Mouse (Mus musculus): ENCODE data around the gene Mylk. TPM values are rescaled to one million over a fixed set of nuclear protein-coding genes. Genes with fewer than 3 reads are reported as not detected.

Mylk gene
- polyA plus RNA-seq, 1 experiment from 2014 or later = 3.9 TPM

DNA sequence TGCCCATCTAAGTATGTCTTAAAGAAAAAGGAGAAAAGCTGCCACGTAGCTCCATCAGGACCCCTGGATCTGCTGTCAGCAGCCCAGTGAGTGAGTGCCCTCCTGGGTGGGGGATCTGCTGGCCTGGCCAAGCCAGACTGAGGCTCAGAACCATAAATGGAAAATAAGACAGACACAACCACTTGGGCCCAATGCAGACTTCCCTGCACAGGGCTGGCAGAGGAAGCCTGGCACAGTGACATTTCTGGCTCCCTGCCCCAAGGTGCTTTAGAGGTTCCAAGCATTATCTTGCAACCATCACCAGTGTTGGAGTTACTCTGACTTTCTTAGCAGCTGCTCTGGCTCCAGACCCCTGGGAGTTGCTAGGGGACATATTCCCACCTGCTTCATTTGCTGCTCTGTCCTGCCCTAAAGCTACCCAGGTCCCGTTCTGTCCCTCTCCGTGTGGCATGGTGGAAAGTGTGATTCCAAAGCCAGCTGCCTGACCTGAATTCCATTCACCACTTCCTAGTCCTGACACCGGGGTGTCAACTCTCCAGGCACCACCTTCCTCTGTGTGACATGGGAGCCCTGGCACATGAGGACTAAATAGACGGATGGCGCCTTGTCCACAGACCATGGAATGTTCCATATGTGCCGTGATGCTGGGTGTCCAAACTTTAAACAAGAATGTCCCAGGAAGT, 156.7 kb downstream of the Mylk start:
- no peaks in the 10 kb centered on the region for H3K9me3 ChIP-seq (replicated peaks)
- no peak for DNase-seq (ENCODE audit: low spot score)
- H3K4me1 ChIP-seq = peaks cover 55% of the 10 kb centered on the region
- H3K27ac ChIP-seq = no peak overlapping the region
- no peak overlapping the region for H3K4me3 ChIP-seq
- H3K36me3 ChIP-seq = no peaks in the 10 kb centered on the region
- WGBS = 79% methylated on average over 7 of the region's 7 CpGs
- peaks cover 20% of the 10 kb centered on the region; the same call in 1 of the 2 replicates for H3K27me3 ChIP-seq (ENCODE audit: low read depth, poor library complexity, severe bottlenecking)

DNA sequence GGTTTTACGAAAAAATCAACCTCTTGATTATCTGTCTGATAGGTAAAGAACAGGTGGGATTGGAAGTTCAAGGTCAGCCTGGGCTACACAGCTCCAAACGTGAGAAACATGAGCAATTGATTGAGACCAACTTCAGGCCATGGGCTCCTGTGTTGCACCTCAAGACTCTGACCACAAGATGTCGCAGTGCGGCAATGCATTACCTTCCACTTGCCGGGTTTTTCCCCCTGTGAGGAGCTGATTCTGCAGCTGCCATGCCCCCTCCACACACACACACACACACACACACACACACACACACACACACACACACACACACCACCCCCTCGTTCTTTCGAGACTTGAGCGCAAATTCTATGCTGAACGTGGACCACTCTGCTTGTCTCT, 157.3 kb downstream of the Mylk start:
- Histone ChIP-seq H3K4me3 (no peak overlapping the region), H3K4me1 (peaks cover 55% of the 10 kb centered on the region), H3K27ac (no peak overlapping the region), H3K9me3 (replicated peaks) (no peaks in the 10 kb centered on the region), H3K36me3 (no peaks in the 10 kb centered on the region), H3K27me3 (ENCODE audit: low read depth, poor library complexity, severe bottlenecking) (peaks cover 20% of the 10 kb centered on the region; the same call in 1 of the 2 replicates)
- 23% methylated on average over 9 of the region's 9 CpGs for WGBS
- peak; percentile 80 for DNase-seq (ENCODE audit: low spot score)

DNA sequence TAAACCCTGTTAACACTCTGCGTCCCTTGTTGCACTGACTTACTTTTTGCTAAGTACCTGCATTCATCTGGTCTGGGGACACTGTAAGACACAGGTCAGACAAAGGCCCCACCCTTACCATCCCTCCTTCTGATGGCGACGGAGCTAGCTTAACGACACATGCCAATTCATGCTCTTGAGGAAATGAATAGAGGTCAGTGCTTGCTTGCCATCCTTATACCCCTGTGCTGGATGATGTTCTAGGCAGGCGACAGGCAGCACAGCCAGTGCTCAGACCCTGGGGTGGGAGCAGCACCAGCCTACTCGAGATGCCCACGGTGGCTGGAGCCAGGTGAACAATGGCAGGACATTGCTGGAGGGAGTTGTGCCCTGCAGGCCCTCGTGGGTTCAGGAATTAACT, 157.8 kb downstream of the Mylk start:
- peak overlapping the region; percentile 27; the same call in 1 of the 2 replicates for H3K27ac ChIP-seq

GRCm38 (mm10) chr16:34904876-34905275, 159.9 kb downstream of the Mylk start:
- Histone ChIP-seq H3K9me3 (replicated peaks) (no peaks in the 10 kb centered on the region), H3K4me3 (no peak overlapping the region), H3K4me1 (peaks cover 44% of the 10 kb centered on the region), H3K27ac (peak overlapping the region; percentile 11; the same call in 1 of the 2 replicates), H3K36me3 (no peaks in the 10 kb centered on the region), H3K27me3 (ENCODE audit: low read depth, poor library complexity, severe bottlenecking) (peaks cover 16% of the 10 kb centered on the region; the same call in 1 of the 2 replicates)
- 90% methylated on average over 4 of the region's 4 CpGs for WGBS
- DNase-seq (ENCODE audit: low spot score) = no peak

More for the DNA sequence above, 157.8 kb downstream of the Mylk start:
- peaks cover 55% of the 10 kb centered on the region for H3K4me1 ChIP-seq
- WGBS = 86% methylated on average over 8 of the region's 8 CpGs
- H3K4me3 ChIP-seq = no peak overlapping the region
- H3K9me3 ChIP-seq (replicated peaks) = no peaks in the 10 kb centered on the region
- no peaks in the 10 kb centered on the region for H3K36me3 ChIP-seq
- no peak for DNase-seq (ENCODE audit: low spot score)
- H3K27me3 ChIP-seq (ENCODE audit: low read depth, poor library complexity, severe bottlenecking) = peaks cover 20% of the 10 kb centered on the region; the same call in 1 of the 2 replicates

DNA sequence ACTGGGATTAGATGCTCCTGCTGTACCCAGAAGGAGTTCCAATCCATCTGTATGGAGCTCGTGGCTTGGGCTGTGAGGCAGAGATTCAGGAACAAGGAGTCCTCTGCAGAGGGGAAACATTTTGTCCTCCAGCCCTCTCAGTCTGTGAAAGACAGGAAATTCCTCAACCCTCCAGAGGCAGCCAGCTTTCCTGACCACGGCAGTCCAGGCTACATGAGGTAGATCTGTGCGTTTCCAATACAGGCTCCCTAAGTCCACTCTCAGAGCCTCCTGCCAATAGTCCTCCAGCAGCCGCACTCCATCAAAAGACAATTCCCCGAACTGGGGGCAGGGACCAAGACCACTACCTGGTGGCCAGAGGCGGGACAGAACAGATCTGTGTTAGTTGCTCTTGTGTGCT, 164.4 kb downstream of the Mylk start:
- Histone ChIP-seq H3K9me3 (replicated peaks) (no peaks in the 10 kb centered on the region), H3K36me3 (no peaks in the 10 kb centered on the region), H3K27ac (peak overlapping the region; percentile 72), H3K4me1 (peaks cover 36% of the 10 kb centered on the region), H3K4me3 (no peak overlapping the region), H3K27me3 (ENCODE audit: low read depth, poor library complexity, severe bottlenecking) (no peaks in the 10 kb centered on the region)
- WGBS = 72% methylated on average over 6 of the region's 6 CpGs
- no peak for DNase-seq (ENCODE audit: low spot score)

GRCm38 (mm10) chr16:34917373-34917900, 172.4 kb downstream of the Mylk start:
- H3K4me3 ChIP-seq = no peak overlapping the region
- no peaks in the 10 kb centered on the region for H3K9me3 ChIP-seq (replicated peaks)
- peaks cover 3% of the 10 kb centered on the region; the same call in 1 of the 2 replicates for H3K27me3 ChIP-seq (ENCODE audit: low read depth, poor library complexity, severe bottlenecking)
- no peaks in the 10 kb centered on the region for H3K36me3 ChIP-seq
- H3K4me1 ChIP-seq = peaks cover 37% of the 10 kb centered on the region
- H3K27ac ChIP-seq = no peak overlapping the region
- 87% methylated on average over 4 of the region's 4 CpGs for WGBS
- DNase-seq (ENCODE audit: low spot score) = no peak

- Histone ChIP-seq H3K9me3 (replicated peaks) (no peaks in the 10 kb centered on the region), H3K27ac (peak overlapping the region; percentile 74), H3K27me3 (ENCODE audit: low read depth, poor library complexity, severe bottlenecking) (peaks cover 3% of the 10 kb centered on the region; the same call in 1 of the 2 replicates), H3K4me3 (no peak overlapping the region), H3K4me1 (peaks cover 45% of the 10 kb centered on the region), H3K36me3 (no peaks in the 10 kb centered on the region)
- DNase-seq (ENCODE audit: low spot score) = peak; percentile 78
- 12% methylated on average over 6 of the region's 6 CpGs for WGBS
Measured at GRCm38 (mm10) chr16:34920182-34920581, 175.2 kb downstream of the Mylk start.

DNA sequence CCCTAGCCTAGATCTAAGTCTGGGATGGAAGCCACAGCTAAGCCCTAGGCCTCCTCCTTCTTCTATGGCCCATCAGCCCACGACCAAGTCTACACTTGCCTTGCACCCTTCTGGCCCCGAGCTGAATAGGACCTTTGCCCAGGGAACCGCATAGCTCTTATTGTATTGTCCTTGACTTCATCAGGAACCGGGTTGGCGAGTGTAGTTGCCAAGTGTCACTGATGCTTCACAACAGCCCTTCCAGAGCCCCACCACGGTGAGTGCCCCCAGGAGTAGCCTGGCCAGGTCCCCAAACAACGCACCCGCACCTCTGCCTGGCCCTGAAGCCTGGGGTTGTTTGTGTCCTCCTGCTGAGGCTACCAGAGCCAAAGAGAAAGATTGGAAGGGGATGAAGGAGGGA, 175.9 kb downstream of the Mylk start:
- Histone ChIP-seq H3K36me3 (no peaks in the 10 kb centered on the region), H3K27me3 (ENCODE audit: low read depth, poor library complexity, severe bottlenecking) (peaks cover 3% of the 10 kb centered on the region; the same call in 1 of the 2 replicates), H3K4me3 (no peak overlapping the region), H3K9me3 (replicated peaks) (no peaks in the 10 kb centered on the region), H3K4me1 (peaks cover 52% of the 10 kb centered on the region), H3K27ac (peak overlapping the region; percentile 74)
- no peak for DNase-seq (ENCODE audit: low spot score)
- 82% methylated on average over 8 of the region's 8 CpGs for WGBS

DNA sequence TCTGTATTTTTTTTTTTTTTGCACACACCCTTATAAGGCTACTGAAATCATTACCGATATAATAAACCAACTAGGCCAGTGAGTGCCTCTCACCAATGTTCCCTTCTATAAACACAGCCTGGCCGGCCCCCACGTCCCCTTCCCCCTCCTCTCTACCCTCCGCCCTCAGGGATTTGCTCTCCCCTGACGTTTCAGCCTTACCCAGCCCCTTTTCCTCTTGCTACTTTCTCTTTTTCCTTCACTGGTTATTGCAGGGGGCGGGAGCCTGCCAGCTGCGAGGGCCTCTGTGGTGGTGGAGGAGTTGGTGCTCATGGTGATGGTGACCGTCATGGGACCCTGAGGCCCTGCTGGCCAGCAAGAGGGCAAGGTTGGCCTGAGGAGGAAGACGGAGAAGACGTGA, 176.3 kb downstream of the Mylk start:
- Histone ChIP-seq H3K27me3 (ENCODE audit: low read depth, poor library complexity, severe bottlenecking) (peaks cover 3% of the 10 kb centered on the region; the same call in 1 of the 2 replicates), H3K4me1 (peaks cover 56% of the 10 kb centered on the region), H3K27ac (peak overlapping the region; percentile 72), H3K9me3 (replicated peaks) (no peaks in the 10 kb centered on the region), H3K4me3 (no peak overlapping the region), H3K36me3 (no peaks in the 10 kb centered on the region)
- 59% methylated on average over 10 of the region's 10 CpGs for WGBS
- DNase-seq (ENCODE audit: low spot score) = no peak

DNA sequence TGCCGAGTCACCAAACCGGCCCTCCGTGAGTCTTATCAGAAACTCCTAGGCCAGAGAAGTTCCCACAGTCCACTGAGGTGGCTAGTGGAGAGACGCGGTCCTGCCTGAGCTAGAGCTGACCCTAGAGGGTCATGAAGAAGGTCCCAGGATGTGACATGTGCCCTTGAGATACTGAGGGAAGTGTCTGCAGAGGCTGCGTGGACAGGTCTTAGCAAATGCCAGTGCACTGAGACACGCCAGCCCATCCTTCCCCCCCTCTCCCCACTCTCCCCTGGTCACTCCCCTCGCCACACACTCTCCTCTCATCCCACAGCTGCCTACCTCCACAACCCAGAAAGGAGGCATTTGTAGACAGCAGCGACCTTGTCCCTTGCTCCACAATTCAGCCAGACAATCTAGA, 178.6 kb downstream of the Mylk start:
- H3K36me3 ChIP-seq = no peaks in the 10 kb centered on the region
- 84% methylated on average over 9 of the region's 9 CpGs for WGBS
- H3K9me3 ChIP-seq (replicated peaks) = no peaks in the 10 kb centered on the region
- no peak for DNase-seq (ENCODE audit: low spot score)
- H3K27me3 ChIP-seq (ENCODE audit: low read depth, poor library complexity, severe bottlenecking) = peaks cover 3% of the 10 kb centered on the region; the same call in 1 of the 2 replicates
- no peak overlapping the region for H3K27ac ChIP-seq
- no peak overlapping the region for H3K4me3 ChIP-seq
- peaks cover 68% of the 10 kb centered on the region for H3K4me1 ChIP-seq

- Histone ChIP-seq H3K9me3 (replicated peaks) (no peaks in the 10 kb centered on the region), H3K4me3 (no peak overlapping the region), H3K36me3 (no peaks in the 10 kb centered on the region), H3K4me1 (peaks cover 70% of the 10 kb centered on the region), H3K27me3 (ENCODE audit: low read depth, poor library complexity, severe bottlenecking) (peaks cover 3% of the 10 kb centered on the region; the same call in 1 of the 2 replicates), H3K27ac (no peak overlapping the region)
- WGBS = 66% methylated on average over 5 of the region's 5 CpGs
- no peak for DNase-seq (ENCODE audit: low spot score)
Measured at GRCm38 (mm10) chr16:34924324-34924723, 179.3 kb downstream of the Mylk start.

- Histone ChIP-seq H3K36me3 (no peaks in the 10 kb centered on the region), H3K4me3 (no peak overlapping the region), H3K4me1 (peaks cover 70% of the 10 kb centered on the region), H3K9me3 (replicated peaks) (no peaks in the 10 kb centered on the region), H3K27ac (peak overlapping the region; percentile 68), H3K27me3 (ENCODE audit: low read depth, poor library complexity, severe bottlenecking) (peaks cover 3% of the 10 kb centered on the region; the same call in 1 of the 2 replicates)
- DNase-seq (ENCODE audit: low spot score) = no peak
- 64% methylated on average over 6 of the region's 6 CpGs for WGBS
Measured at GRCm38 (mm10) chr16:34924937-34925618, 180.1 kb downstream of the Mylk start.

All from limb, embryonic 10.5 days (tissue).